Mouse (Mus musculus): ENCODE measurements at regions not wholly inside any gene's neighbourhood (a gene's known extent, or its start where the extent isn't known, plus 50 kb on each side); places are given as distances from the start of the nearest gene placed in this dataset.

DNA sequence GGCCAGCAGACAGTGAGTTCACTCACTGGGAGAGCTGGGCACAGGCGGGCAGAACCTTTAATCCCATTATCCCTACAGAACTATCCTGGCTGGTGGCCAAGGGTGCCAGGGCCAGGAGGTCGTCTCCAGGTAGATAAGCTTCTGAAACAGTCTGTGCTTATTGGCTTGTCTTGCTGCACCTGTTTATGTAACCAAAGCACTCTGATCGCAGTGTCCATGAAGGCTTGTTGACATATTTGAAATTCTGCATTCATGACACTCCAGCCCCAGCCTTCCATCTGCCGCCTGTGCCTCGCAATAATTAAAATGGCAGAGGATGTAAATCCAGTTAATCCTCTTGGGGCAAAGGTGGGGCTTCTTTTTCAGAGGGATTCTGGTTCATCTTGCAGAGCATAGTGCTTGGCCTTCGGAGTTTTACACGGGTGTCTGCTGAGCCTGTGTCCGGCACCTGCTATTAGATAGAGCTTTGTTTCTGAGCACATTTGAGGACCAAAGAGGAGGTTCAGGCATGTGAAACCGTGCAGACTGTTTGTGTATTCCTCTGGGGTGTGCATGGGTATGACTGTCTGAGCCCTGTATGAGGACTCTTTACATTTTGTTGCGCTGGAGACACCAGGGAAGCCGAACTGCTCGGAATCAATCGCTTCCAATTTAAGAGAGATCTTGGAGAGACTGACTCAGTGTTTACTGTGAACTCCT lies 197.6 kb downstream of the Xxylt1 start:
- no peak overlapping the region for H3K4me3 ChIP-seq (ENCODE audit: inconsistent target)
- H3K79me2 ChIP-seq (ENCODE audit: inconsistent target), result no peaks in the 10 kb centered on the region
- H3K27ac ChIP-seq, result no peak overlapping the region
- no peaks in the 10 kb centered on the region for H3K36me3 ChIP-seq (ENCODE audit: inconsistent target)
- WGBS (ENCODE audit: missing documents), result 96% methylated on average over 13 of the region's 13 CpGs

DNA sequence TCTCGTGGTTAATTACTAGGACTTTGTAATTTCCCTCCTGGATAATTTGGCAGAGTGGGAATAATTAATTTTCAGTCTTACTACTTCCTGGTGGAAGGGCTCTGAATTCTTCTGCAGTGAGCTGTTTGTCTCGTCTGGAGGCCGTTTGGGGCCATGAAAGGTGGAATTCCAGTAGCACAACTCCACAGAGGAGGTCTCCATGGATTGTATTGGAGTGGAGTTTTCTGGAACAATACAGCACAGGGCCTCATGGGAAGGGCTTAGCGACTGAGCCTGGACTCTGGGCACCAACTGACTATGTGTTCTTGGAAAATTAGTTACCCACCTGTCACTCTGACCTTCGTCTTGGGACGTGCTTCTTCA lies 197.1 kb downstream of the Xxylt1 start:
- no peaks in the 10 kb centered on the region for H3K79me2 ChIP-seq (ENCODE audit: inconsistent target)
- H3K27ac ChIP-seq, result no peak overlapping the region
- H3K4me3 ChIP-seq (ENCODE audit: inconsistent target), result no peak overlapping the region
- WGBS (ENCODE audit: missing documents), result 93% methylated on average over 6 of the region's 6 CpGs
- no peaks in the 10 kb centered on the region for H3K36me3 ChIP-seq (ENCODE audit: inconsistent target)

GRCm38 (mm10) chr16:30886982-30887381 lies 194.2 kb downstream of the Xxylt1 start:
- Histone ChIP-seq H3K4me3 (ENCODE audit: inconsistent target) (no peak overlapping the region), H3K79me2 (ENCODE audit: inconsistent target) (no peaks in the 10 kb centered on the region), H3K36me3 (ENCODE audit: inconsistent target) (no peaks in the 10 kb centered on the region), H3K27ac (no peak overlapping the region)
- 80% methylated on average over 1 of the region's 1 CpGs for WGBS (ENCODE audit: missing documents)

DNA sequence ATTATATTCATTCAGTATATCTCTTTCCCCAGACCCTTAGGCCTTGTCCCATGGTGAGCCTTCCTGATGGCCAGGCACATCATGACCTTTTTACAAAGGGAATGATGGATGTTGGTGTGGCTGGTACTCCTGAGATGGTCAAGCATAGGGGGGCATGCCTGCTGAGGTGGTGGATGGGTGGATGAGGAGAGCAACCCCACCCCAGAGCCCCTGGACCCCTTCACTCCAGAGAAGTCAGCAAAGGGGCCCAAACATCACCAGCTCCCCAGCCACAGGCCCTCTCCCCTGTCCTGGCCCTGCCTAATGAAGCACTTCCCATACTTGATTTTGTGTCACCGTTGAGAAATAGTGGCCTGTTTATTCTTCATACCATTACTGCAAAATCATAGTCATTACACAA lies 193.7 kb downstream of the Xxylt1 start:
- Histone ChIP-seq H3K79me2 (ENCODE audit: inconsistent target) (no peaks in the 10 kb centered on the region), H3K4me3 (ENCODE audit: inconsistent target) (no peak overlapping the region), H3K36me3 (ENCODE audit: inconsistent target) (no peaks in the 10 kb centered on the region), H3K27ac (no peak overlapping the region)
- WGBS (ENCODE audit: missing documents), result 100% methylated on average over 1 of the region's 1 CpGs

DNA sequence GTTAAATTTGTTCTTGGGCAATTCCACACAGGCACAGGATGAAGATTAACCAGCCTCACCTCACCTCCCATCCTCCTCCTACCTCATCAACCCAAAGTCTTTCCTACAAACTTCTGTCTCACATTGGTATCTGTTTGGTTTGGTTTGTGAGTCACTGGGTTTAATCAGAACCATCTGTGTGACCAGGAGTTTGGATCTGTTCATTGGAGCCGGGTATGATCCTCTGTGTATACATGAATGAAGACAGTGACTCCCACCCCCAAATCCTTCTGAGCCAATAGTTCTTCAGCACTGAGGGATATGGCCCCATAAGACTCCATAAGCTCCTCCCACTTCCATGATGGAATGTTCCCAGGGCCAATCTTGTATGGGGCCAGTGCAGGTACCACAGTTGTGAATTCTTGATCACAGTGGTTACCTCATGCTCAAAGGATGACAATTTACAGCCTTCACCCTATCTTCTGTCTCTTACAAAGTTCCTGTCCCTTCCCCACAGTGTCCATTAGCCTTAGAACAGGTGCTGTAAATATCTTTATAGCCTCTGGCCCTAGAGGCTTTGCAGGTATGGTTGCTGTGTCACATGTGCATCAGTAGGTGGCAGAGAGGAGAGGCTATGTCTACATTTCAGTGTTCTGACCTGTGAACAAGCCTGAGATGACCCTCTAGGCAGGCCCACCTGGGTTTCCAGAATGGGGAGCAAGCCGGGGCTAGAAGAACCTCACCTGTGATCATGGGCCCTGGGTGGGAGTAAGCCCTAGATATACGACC lies 192.5 kb downstream of the Xxylt1 start:
- Histone ChIP-seq H3K4me3 (ENCODE audit: inconsistent target) (no peak overlapping the region), H3K79me2 (ENCODE audit: inconsistent target) (no peaks in the 10 kb centered on the region), H3K27ac (no peak overlapping the region), H3K36me3 (ENCODE audit: inconsistent target) (no peaks in the 10 kb centered on the region)
- 92% methylated on average over 3 of the region's 3 CpGs for WGBS (ENCODE audit: missing documents)

DNA sequence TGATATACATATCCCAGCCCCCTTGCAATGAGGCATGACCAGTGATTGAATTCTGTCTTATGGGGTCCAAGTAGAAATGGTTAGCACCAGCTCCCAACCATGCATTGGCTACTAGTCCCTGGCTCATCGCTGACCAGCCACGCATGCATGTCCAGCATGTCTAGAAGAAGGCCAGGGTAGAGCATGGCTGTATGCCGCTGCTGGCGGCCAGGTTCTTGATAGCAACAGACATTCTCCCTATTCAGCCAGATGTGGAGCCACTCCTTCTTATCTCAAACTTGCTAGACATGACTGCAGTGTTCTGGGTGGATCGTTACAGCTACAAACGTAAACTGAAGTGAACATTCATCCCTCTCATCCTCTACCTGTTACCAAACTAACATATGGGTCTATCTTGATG lies 188.6 kb downstream of the Xxylt1 start:
- H3K36me3 ChIP-seq (ENCODE audit: inconsistent target), result no peaks in the 10 kb centered on the region
- WGBS (ENCODE audit: missing documents), result 95% methylated on average over 6 of the region's 6 CpGs
- H3K4me3 ChIP-seq (ENCODE audit: inconsistent target), result no peak overlapping the region
- H3K27ac ChIP-seq, result no peak overlapping the region
- no peaks in the 10 kb centered on the region for H3K79me2 ChIP-seq (ENCODE audit: inconsistent target)

- Histone ChIP-seq H3K27ac (no peak overlapping the region), H3K79me2 (ENCODE audit: inconsistent target) (no peaks in the 10 kb centered on the region), H3K36me3 (ENCODE audit: inconsistent target) (no peaks in the 10 kb centered on the region), H3K4me3 (ENCODE audit: inconsistent target) (no peak overlapping the region)
Measured at GRCm38 (mm10) chr16:30894086-30894485, 187.1 kb downstream of the Xxylt1 start.

DNA sequence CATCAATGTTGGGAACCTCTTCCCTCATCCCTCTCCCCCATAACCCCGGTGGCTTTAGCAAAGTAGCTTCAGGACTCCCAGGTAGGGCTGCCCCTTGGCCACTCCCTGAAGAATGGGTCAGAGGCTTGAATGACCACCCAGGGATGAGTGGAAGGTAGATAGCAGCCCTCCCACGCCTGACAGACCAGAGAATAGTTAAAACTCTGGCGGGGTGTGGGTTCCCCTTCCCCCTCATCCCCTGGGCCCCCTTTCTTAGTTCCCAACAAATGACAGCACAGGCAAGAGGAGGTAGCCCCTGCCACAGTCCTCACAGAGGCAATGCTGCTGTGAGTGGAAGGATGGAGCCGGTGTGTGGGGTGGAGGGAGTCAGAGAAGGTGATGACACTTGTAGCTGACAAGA lies 186.2 kb downstream of the Xxylt1 start:
- WGBS (ENCODE audit: missing documents), result 94% methylated on average over 4 of the region's 4 CpGs
- Histone ChIP-seq H3K36me3 (ENCODE audit: inconsistent target) (no peaks in the 10 kb centered on the region), H3K27ac (no peak overlapping the region), H3K79me2 (ENCODE audit: inconsistent target) (no peaks in the 10 kb centered on the region), H3K4me3 (ENCODE audit: inconsistent target) (no peak overlapping the region)

- 87% methylated on average over 3 of the region's 3 CpGs for WGBS (ENCODE audit: missing documents)
- Histone ChIP-seq H3K27ac (no peak overlapping the region), H3K36me3 (ENCODE audit: inconsistent target) (no peaks in the 10 kb centered on the region)
Measured at GRCm38 (mm10) chr16:30897371-30897770, 183.9 kb downstream of the Xxylt1 start.

GRCm38 (mm10) chr16:30900121-30900520 lies 181.1 kb downstream of the Xxylt1 start:
- no peak overlapping the region for H3K4me3 ChIP-seq (ENCODE audit: inconsistent target)
- H3K36me3 ChIP-seq (ENCODE audit: inconsistent target), result no peaks in the 10 kb centered on the region
- H3K79me2 ChIP-seq (ENCODE audit: inconsistent target), result no peaks in the 10 kb centered on the region
- 90% methylated on average over 2 of the region's 2 CpGs for WGBS (ENCODE audit: missing documents)
- no peak overlapping the region for H3K27ac ChIP-seq

More at GRCm38 (mm10) chr16:30897371-30897770, 183.9 kb downstream of the Xxylt1 start:
- Histone ChIP-seq H3K4me3 (ENCODE audit: inconsistent target) (no peak overlapping the region), H3K79me2 (ENCODE audit: inconsistent target) (no peaks in the 10 kb centered on the region)

- Histone ChIP-seq H3K4me3 (ENCODE audit: inconsistent target) (no peak overlapping the region), H3K27ac (no peak overlapping the region), H3K79me2 (ENCODE audit: inconsistent target) (no peaks in the 10 kb centered on the region), H3K36me3 (ENCODE audit: inconsistent target) (no peaks in the 10 kb centered on the region)
Measured at GRCm38 (mm10) chr16:30901309-30901708, 179.9 kb downstream of the Xxylt1 start.

Measured in macrophage (primary cell).